Mouse (Mus musculus) liver, embryonic 14.5 days (tissue): Measurements from ENCODE around the gene Ube2k.

Experiments
- CTCF ChIP-seq: IDR thresholded peaks from 2 replicates; pipeline ENCODE4 v1.5.1; 2016; ENCODE audit warnings: antibody characterized with exemption, low read depth, control low read depth
- EP300 ChIP-seq: IDR thresholded peaks from 2 replicates; pipeline ENCODE4 v1.6.1; 2016; ENCODE audit warnings: antibody characterized with exemption, low read depth

DNA sequence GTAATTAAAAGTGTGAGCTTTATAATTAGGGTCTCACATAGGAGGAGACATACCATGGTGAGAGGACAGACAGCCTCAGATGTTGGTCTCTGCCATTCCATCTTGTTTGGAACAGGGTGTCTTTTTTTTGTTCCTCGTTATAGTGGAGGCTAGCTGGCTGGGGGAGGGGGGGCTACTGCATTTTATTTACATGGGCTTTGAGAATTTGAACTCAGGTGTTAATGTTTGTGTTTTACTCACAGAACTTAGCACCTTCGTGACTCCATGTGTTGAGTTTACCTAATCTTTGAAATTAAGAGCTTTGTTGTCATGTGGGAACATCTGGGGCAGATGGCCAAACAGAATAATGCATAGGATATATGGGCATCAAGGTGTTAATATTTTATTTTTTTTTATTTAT, 7.6 kb downstream of the Ube2k start:
- no peak for TF ChIP-seq CTCF
- TF ChIP-seq EP300 = no peak
